Comparison of ENCODE assay signal across 19 mouse cellular contexts in genomic region chr5:52990687-52991341, GRCm38 (mm10). TPM values are rescaled to one million over a fixed set of nuclear protein-coding genes. Genes with fewer than 3 reads are reported as not detected.
DNase-seq lines count a peak whose midpoint lies in the region; ATAC-seq and TF ChIP-seq lines count a peak whose summit lies in the region.
"Had no signal": no experiment of that assay in that cellular context is flagged by ENCODE, and none has a peak within 500 bp of the region (broad histone marks: within the 10 kb centered on the region; RNA-seq: fewer than 3 reads in every experiment).

No protein-coding gene starts in this region.

- no peak for TF ChIP-seq CTCF in small intestine, adult 2 months (IDR thresholded peaks at IDR 0.05; ENCODE audit: extremely low read depth, insufficient read length, insufficient replicate concordance, low read depth, low read length)

- peak; percentile 44 to 46 for DNase-seq in kidney, postnatal 36 days
- DNase-seq in kidney, adult 11 months = no peak
- no peak for DNase-seq in limb, embryonic 10.5 days (ENCODE audit: low spot score)
- DNase-seq in right cerebral cortex, postnatal 36 days (ENCODE audit: low spot score in 2 of 2) = no peak
- DNase-seq: adrenal gland, postnatal 25 days; cerebellum, adult 9-10 months; right cerebral cortex, adult 18-20 months; spleen, adult 18-20 months; thymus, postnatal 36 days had no signal

- peak; percentile 79 for ATAC-seq in intestine, embryonic 16.5 days
- ATAC-seq in liver, embryonic 15.5 days (ENCODE audit: insufficient read depth) = no peak
- ATAC-seq: forebrain, embryonic 15.5 days; hindbrain, embryonic 16.5 days had no signal

- no peak overlapping the region for H3K9ac ChIP-seq in intestine, embryonic 16.5 days (ENCODE audit: low read depth, low read length)
- no peak overlapping the region for H3K9ac ChIP-seq in liver, embryonic 15.5 days
- H3K9ac ChIP-seq: embryonic facial prominence, embryonic 12.5 days; forebrain, embryonic 15.5 days; heart, embryonic 12.5 days; limb, embryonic 15.5 days had no signal

- H3K27ac ChIP-seq in intestine, embryonic 16.5 days (ENCODE audit: low read length) = peak overlapping the region; percentile 82
- peak overlapping the region; percentile 56 for H3K27ac ChIP-seq in liver, embryonic 15.5 days (replicated peaks)
- H3K27ac ChIP-seq in small intestine, adult 2 months (ENCODE audit: insufficient read depth, low read depth, low read length) = peak overlapping the region; percentile 56
- no peak overlapping the region for H3K27ac ChIP-seq in limb, embryonic 10.5 days
- H3K27ac ChIP-seq: embryonic facial prominence, embryonic 12.5 days; forebrain, embryonic 15.5 days; limb, embryonic 15.5 days had no signal

- H3K9me3 ChIP-seq in intestine, embryonic 16.5 days (ENCODE audit: control insufficient read depth, low read length) = no peaks in the 10 kb centered on the region
- no peaks in the 10 kb centered on the region for H3K9me3 ChIP-seq in liver, embryonic 15.5 days (replicated peaks)
- H3K9me3 ChIP-seq in limb, embryonic 10.5 days (replicated peaks) = no peaks in the 10 kb centered on the region
- H3K9me3 ChIP-seq: embryonic facial prominence, embryonic 12.5 days; forebrain, embryonic 15.5 days; limb, embryonic 15.5 days had no signal

- H3K27me3 ChIP-seq in intestine, embryonic 16.5 days (replicated peaks; ENCODE audit: control insufficient read depth, insufficient read depth, low read length) = no peaks in the 10 kb centered on the region
- H3K27me3 ChIP-seq in liver, embryonic 15.5 days = no peaks in the 10 kb centered on the region
- no peaks in the 10 kb centered on the region for H3K27me3 ChIP-seq in small intestine, adult 2 months (ENCODE audit: control insufficient read depth, insufficient read depth, low read length)
- no peaks in the 10 kb centered on the region for H3K27me3 ChIP-seq in limb, embryonic 10.5 days (ENCODE audit: low read depth, poor library complexity, severe bottlenecking)
- H3K27me3 ChIP-seq: embryonic facial prominence, embryonic 12.5 days; forebrain, embryonic 15.5 days; heart, embryonic 12.5 days; limb, embryonic 15.5 days had no signal

- H3K4me1 ChIP-seq in intestine, embryonic 16.5 days (ENCODE audit: control insufficient read depth, insufficient read depth, low read length) = 0 out of 2 replicates have a peak, but pooled peaks cover 3% of the 10 kb centered on the region
- H3K4me1 ChIP-seq in liver, embryonic 15.5 days (replicated peaks) = no peaks in the 10 kb centered on the region
- H3K4me1 ChIP-seq in small intestine, adult 2 months (ENCODE audit: control insufficient read depth, insufficient read depth, insufficient read length, low read length) = peaks cover 20% of the 10 kb centered on the region
- no peaks in the 10 kb centered on the region for H3K4me1 ChIP-seq in limb, embryonic 10.5 days
- H3K4me1 ChIP-seq: embryonic facial prominence, embryonic 12.5 days; forebrain, embryonic 15.5 days; limb, embryonic 15.5 days had no signal

- no peak overlapping the region for H3K4me3 ChIP-seq in intestine, embryonic 16.5 days (ENCODE audit: low read length)
- peak overlapping the region; percentile 33; the same call in 1 of the 2 replicates for H3K4me3 ChIP-seq in liver, embryonic 15.5 days (replicated peaks)
- no peak overlapping the region for H3K4me3 ChIP-seq in small intestine, adult 2 months (ENCODE audit: low read depth, low read length)
- no peak overlapping the region for H3K4me3 ChIP-seq in limb, embryonic 10.5 days
- H3K4me3 ChIP-seq: embryonic facial prominence, embryonic 12.5 days; forebrain, embryonic 15.5 days; heart, embryonic 12.5 days; limb, embryonic 15.5 days had no signal

- no peak for TF ChIP-seq POLR2A in small intestine, adult 2 months (IDR thresholded peaks at IDR 0.05; ENCODE audit: low read depth, low read length)

- peak overlapping the region; percentile 2; the same call in 1 of the 2 replicates for H3K4me2 ChIP-seq in intestine, embryonic 16.5 days (ENCODE audit: low read depth, low read length)
- peak overlapping the region; percentile 28 for H3K4me2 ChIP-seq in liver, embryonic 15.5 days
- H3K4me2 ChIP-seq: embryonic facial prominence, embryonic 12.5 days; forebrain, embryonic 15.5 days; heart, embryonic 12.5 days; limb, embryonic 15.5 days had no signal

- 45% methylated on average over 8 of the region's 8 CpGs for WGBS in intestine, embryonic 16.5 days
- WGBS in liver, embryonic 15.5 days (ENCODE audit: insufficient replicate concordance) = 36% methylated on average over 8 of the region's 8 CpGs
- WGBS in small intestine, adult 2 months = 25% methylated on average over 8 of the region's 8 CpGs
- 79% methylated on average over 8 of the region's 8 CpGs for WGBS in limb, embryonic 10.5 days

- no peaks in the 10 kb centered on the region for H3K36me3 ChIP-seq in intestine, embryonic 16.5 days (ENCODE audit: control insufficient read depth, insufficient read depth, low read length)
- H3K36me3 ChIP-seq in liver, embryonic 15.5 days (replicated peaks) = no peaks in the 10 kb centered on the region
- no peaks in the 10 kb centered on the region for H3K36me3 ChIP-seq in small intestine, adult 2 months (ENCODE audit: control insufficient read depth, insufficient read depth, low read length)
- H3K36me3 ChIP-seq in limb, embryonic 10.5 days = no peaks in the 10 kb centered on the region
- H3K36me3 ChIP-seq: embryonic facial prominence, embryonic 12.5 days; forebrain, embryonic 15.5 days; heart, embryonic 12.5 days; limb, embryonic 15.5 days had no signal

RNA-seq across cellular contexts. Expression of gene Slc34a2, which starts 47.1 kb away (rescaled TPM):
- 29.5 and 51.3 TPM in 2 replicates for polyA plus RNA-seq in intestine, embryonic 16.5 days (2015; fragmentation: Nextera tagmentation; extraction: Ambion mirVana)
- polyA plus RNA-seq in liver, embryonic 15.5 days (2015; fragmentation: Nextera tagmentation; extraction: Ambion mirVana) = 0.03 TPM in 1 of 2 replicates, not detected in the other
- 4.3 and 447 TPM in 2 replicates for polyA plus RNA-seq in small intestine, adult 2 months (2012; rRNA removed)
- polyA plus RNA-seq in limb, embryonic 10.5 days (2016; fragmentation: Nextera tagmentation; extraction: Ambion mirVana) = not detected in 2 replicates
- polyA plus RNA-seq: cortical plate, adult 2 months; forebrain, embryonic 15.5 days; heart, embryonic 12.5 days; neural tube, embryonic 11.5 days had no signal

Comparison
In these comparisons a context has a peak if more than half of its experiments do, and no peak if none do; other contexts are left out.
1. DNase-seq: peak in kidney, postnatal 36 days (2 of 2); none in kidney, adult 11 months (single experiment), limb, embryonic 10.5 days (single experiment) and right cerebral cortex, postnatal 36 days (0 of 2).